Mouse (Mus musculus): ENCODE data around the gene Trp53bp2.

The Trp53bp2 gene

GRCm38 (mm10) chr1:182408684-182409327 is at the start of gene Trp53bp2:
Gene Trp53bp2, plus strand, starts transcription at chr1:182409172.
- peak; percentile 95 for DNase-seq (ENCODE audit: low read depth)

- no peak for DNase-seq (ENCODE audit: low read depth)
These were observed 46.3 kb upstream of the Trp53bp2 start for GRCm38 (mm10) chr1:182362703-182363102.

- DNase-seq (ENCODE audit: low read depth): peak; percentile 54
These were observed 45.1 kb upstream of the Trp53bp2 start for GRCm38 (mm10) chr1:182363683-182364404.

GRCm38 (mm10) chr1:182368309-182368708 is 40.7 kb upstream of the Trp53bp2 start:
- peak; percentile 58 for DNase-seq (ENCODE audit: low read depth)

- peak; percentile 71 for DNase-seq (ENCODE audit: low read depth)
These were observed 40.2 kb upstream of the Trp53bp2 start for GRCm38 (mm10) chr1:182368782-182369181.

- peak; percentile 37 for DNase-seq (ENCODE audit: low read depth)
These were observed 39.5 kb upstream of the Trp53bp2 start for GRCm38 (mm10) chr1:182369435-182369834.

GRCm38 (mm10) chr1:182371891-182372290 is 37.1 kb upstream of the Trp53bp2 start:
- no peak for DNase-seq (ENCODE audit: low read depth)

GRCm38 (mm10) chr1:182376221-182376620 is 32.8 kb upstream of the Trp53bp2 start:
- no peak for DNase-seq (ENCODE audit: low read depth)

- no peak for DNase-seq (ENCODE audit: low read depth)
These were observed 32.1 kb upstream of the Trp53bp2 start for GRCm38 (mm10) chr1:182376826-182377225.

GRCm38 (mm10) chr1:182377519-182377918 is 31.5 kb upstream of the Trp53bp2 start:
- DNase-seq (ENCODE audit: low read depth): no peak

- DNase-seq (ENCODE audit: low read depth): no peak
These were observed 30.7 kb upstream of the Trp53bp2 start for GRCm38 (mm10) chr1:182378205-182378835.

- no peak for DNase-seq (ENCODE audit: low read depth)
These were observed 30.1 kb upstream of the Trp53bp2 start for GRCm38 (mm10) chr1:182378876-182379275.

- DNase-seq (ENCODE audit: low read depth): no peak
These were observed 28.3 kb upstream of the Trp53bp2 start for GRCm38 (mm10) chr1:182380683-182381082.

- no peak for DNase-seq (ENCODE audit: low read depth)
These were observed 27.6 kb upstream of the Trp53bp2 start for GRCm38 (mm10) chr1:182381327-182381726.

- no peak for DNase-seq (ENCODE audit: low read depth)
These were observed 25.9 kb upstream of the Trp53bp2 start for GRCm38 (mm10) chr1:182383096-182383495.

- no peak for DNase-seq (ENCODE audit: low read depth)
These were observed 22.5 kb upstream of the Trp53bp2 start for GRCm38 (mm10) chr1:182386449-182386848.

GRCm38 (mm10) chr1:182388729-182389128 is 20.2 kb upstream of the Trp53bp2 start:
- DNase-seq (ENCODE audit: low read depth): no peak

GRCm38 (mm10) chr1:182398171-182398570 is 10.8 kb upstream of the Trp53bp2 start:
- DNase-seq (ENCODE audit: low read depth): no peak

GRCm38 (mm10) chr1:182398780-182399179 is 10.2 kb upstream of the Trp53bp2 start:
- DNase-seq (ENCODE audit: low read depth): peak; percentile 26

GRCm38 (mm10) chr1:182399205-182399604 is 9.8 kb upstream of the Trp53bp2 start:
- DNase-seq (ENCODE audit: low read depth): no peak

- no peak for DNase-seq (ENCODE audit: low read depth)
These were observed 9.1 kb upstream of the Trp53bp2 start for GRCm38 (mm10) chr1:182399908-182400307.

GRCm38 (mm10) chr1:182403076-182403475 is 5.9 kb upstream of the Trp53bp2 start:
- DNase-seq (ENCODE audit: low read depth): no peak

- peak; percentile 61 for DNase-seq (ENCODE audit: low read depth)
These were observed 2.4 kb upstream of the Trp53bp2 start for GRCm38 (mm10) chr1:182406621-182407020.

Measured in fibroblast of lung, adult 2 months (primary cell).